Mouse (Mus musculus) bone marrow macrophage, adult 2 months (primary cell): ENCODE measurements around the gene Tmprss4. TPM values are rescaled to one million over a fixed set of nuclear protein-coding genes. Genes with fewer than 3 reads are reported as not detected.

Experiments
- H3K27ac ChIP-seq: 2 replicates; pipeline ENCODE4 v1.5.1; 2012; ENCODE audit warnings: low read depth, low read length; ENCODE audit not compliant: insufficient read depth
- H3K4me1 ChIP-seq: 2 replicates; pipeline ENCODE4 v1.6.1; 2012; ENCODE audit warnings: low read length; ENCODE audit not compliant: control insufficient read depth, insufficient read depth
- H3K4me3 ChIP-seq: 2 replicates; pipeline ENCODE4 v1.5.1; 2012; ENCODE audit warnings: mild to moderate bottlenecking, low read length, moderate library complexity; ENCODE audit not compliant: insufficient read depth
- CTCF ChIP-seq: IDR thresholded peaks from 2 replicates; pipeline ENCODE4 v1.5.1; 2012; ENCODE audit warnings: low read depth, mild to moderate bottlenecking, low read length, moderate library complexity
- POLR2A ChIP-seq: IDR thresholded peaks from 2 replicates; pipeline ENCODE4 v1.6.1; 2012; ENCODE audit warnings: mild to moderate bottlenecking, low read depth, low read length, borderline replicate concordance
- polyA plus RNA-seq: library from polyadenylated mRNA; stranded (reverse); fragments of >200 nt; gene quantifications from 2 replicates; pipeline ENCODE4 v1.2.4, GENCODE M21; 2012; ENCODE audit not compliant: missing spikeins, insufficient read depth, insufficient read length

The Tmprss4 gene
- polyA plus RNA-seq, 1 experiment = 2.0 TPM

- Histone ChIP-seq H3K4me1 (no peaks in the 10 kb centered on the region), H3K27ac (no peak overlapping the region), H3K4me3 (no peak overlapping the region)
- TF ChIP-seq CTCF (no peak), POLR2A (no peak)
Measured at GRCm38 (mm10) chr9:45140945-45141344, 62.9 kb downstream of the Tmprss4 start.

- Histone ChIP-seq H3K27ac (no peak overlapping the region), H3K4me3 (no peak overlapping the region), H3K4me1 (no peaks in the 10 kb centered on the region)
- TF ChIP-seq POLR2A (no peak), CTCF (no peak)
Measured at GRCm38 (mm10) chr9:45139082-45139481, 64.8 kb downstream of the Tmprss4 start.

GRCm38 (mm10) chr9:45138191-45139032 lies 65.5 kb downstream of the Tmprss4 start, which contains the start of gene Scn4b:
Gene Scn4b (plus strand): TSS chr9:45138395.
- TF ChIP-seq CTCF = no peak
- no peak for TF ChIP-seq POLR2A
- Histone ChIP-seq H3K27ac (no peak within 1 kb of the TSS), H3K4me1 (no peaks in the 10 kb centered on the region), H3K4me3 (no peak within 1 kb of the TSS)

DNA sequence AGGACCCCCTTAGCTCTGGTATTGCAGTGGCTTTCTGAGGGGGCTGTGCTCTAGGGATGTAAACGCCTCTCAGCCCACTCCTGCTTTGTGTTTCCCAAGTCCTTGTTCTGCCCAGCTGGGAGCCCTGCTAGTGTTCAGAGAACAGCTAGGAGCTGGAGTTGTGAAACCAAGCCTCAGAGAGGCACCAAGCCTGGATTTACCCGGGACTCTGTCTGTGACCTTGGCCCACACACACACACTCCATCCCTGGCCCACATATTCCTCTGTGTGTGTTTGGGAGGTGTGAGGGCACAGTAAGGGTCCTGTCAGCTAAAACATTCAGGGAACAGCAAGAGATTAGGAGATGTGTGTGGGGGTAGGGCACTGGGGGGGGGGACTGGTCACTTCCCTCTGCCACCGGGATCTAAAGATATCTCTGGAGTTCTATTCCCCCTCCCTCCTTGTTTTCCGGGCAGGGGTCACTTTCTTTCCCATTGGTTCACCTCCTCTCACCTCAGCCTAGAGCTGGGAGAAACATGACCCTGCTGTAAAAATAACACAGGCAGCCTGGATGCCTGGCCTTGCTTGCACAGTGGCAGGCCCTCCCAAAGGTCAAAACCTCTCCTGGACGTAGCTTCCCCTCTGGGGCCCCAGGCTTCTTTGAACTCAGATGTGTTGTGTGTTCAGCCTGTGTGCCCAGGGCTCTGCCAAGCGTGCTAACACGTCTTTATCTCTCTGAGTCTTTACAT lies 67.3 kb downstream of the Tmprss4 start:
- Histone ChIP-seq H3K4me3 (no peak overlapping the region), H3K4me1 (no peaks in the 10 kb centered on the region), H3K27ac (no peak overlapping the region)
- no peak for TF ChIP-seq POLR2A
- TF ChIP-seq CTCF = no peak

DNA sequence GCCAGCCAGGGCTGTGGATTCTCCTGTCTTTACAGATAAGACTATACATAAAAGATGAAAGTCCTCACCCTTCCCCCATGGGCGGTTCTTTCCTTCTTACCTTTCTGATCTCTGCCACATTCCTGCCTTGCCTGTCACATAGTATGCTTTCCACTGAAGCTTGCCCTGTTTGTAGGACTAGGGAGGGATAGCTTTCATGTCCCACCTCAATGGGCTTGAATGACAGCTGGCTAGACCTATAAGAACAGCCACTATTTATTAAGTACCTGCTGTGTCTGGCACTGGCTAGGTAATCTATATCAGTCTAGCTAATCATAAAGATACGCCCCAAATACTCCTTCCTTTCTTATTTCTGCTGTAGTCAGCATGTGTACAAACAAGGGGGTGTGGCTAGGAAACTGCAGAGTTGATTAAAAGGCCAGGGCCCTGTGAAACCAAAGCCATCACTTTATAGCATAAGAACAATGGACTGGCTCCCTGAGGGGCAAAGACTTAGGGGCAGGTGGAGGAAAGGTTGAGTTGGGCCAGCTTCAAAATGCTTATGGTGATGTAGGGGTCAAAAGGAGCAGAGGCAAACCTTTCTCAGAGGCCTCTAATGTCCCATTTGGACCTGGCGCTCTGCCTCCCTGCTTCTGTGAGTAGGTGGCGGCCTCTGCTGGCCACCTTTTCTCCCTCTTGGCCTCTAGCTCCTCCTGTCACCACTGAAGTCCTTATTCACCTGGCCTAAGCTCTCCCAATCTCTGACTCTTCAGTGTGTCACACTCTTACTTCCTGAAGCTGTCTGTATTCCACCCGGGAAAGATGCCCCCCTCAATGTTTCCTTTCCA lies 70.2 kb downstream of the Tmprss4 start:
- Histone ChIP-seq H3K4me1 (no peaks in the 10 kb centered on the region), H3K4me3 (no peak overlapping the region), H3K27ac (no peak overlapping the region)
- TF ChIP-seq POLR2A (no peak), CTCF (no peak)

DNA sequence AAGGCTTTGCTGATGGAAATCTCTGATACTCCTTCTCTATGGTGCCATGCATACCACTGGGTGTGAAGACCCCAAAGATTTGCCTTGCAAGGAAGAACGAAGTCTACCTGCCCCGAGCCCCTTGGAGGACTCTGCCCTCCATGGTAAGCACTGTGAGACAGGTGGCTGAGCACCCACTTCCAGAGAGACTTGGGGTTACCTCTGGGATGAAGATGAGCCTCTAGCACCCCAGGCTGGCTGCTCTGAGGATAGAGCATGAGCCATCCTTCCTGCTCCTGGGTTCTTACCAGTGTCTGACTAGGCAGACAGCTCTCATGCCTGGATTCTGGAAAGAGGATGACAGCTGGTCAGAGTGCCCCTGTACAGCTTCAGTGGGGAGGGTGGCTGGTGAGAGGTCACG lies 73.8 kb downstream of the Tmprss4 start:
- TF ChIP-seq POLR2A (no peak), CTCF (no peak)
- Histone ChIP-seq H3K27ac (no peak overlapping the region), H3K4me1 (no peaks in the 10 kb centered on the region), H3K4me3 (no peak overlapping the region)

DNA sequence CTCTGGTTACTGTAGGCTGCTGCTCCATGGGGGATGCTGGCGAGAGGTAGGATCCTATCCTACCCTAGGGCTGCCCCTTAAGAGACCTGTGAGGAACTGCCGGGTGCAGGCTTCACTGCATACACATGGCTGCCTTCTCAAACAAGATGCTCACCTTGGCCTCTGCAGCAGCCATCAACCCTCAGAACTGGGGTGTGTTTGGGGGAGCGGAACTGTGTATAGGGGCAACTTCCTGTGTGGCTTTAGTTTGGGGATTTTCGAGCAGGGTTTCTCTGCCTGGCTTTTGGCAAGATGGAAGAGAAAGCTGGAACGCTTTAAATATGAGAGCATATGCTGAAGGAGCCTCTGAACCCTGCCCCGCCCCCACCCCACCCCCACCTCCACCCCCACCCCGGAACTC lies 77.0 kb downstream of the Tmprss4 start:
- Histone ChIP-seq H3K4me1 (0 out of 2 replicates have a peak, but pooled peaks cover 2% of the 10 kb centered on the region), H3K27ac (no peak overlapping the region), H3K4me3 (no peak overlapping the region)
- TF ChIP-seq POLR2A (no peak), CTCF (no peak)

DNA sequence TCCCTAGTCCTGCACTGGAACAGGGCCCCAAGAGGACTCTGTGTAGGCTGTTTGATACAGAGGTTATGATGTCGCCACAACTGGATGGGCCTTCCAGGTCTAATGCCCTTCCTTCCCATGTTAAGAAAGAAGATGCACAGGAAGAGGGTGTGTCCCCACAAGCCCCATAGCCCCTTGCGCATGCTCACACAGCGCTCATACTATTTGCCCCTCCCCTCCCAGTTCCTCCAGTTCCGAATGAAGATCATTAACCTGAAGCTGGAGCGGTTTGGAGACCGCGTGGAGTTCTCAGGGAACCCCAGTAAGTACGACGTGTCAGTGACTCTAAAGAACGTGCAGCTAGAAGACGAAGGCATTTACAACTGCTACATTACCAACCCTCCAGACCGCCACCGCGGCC lies 78.7 kb downstream of the Tmprss4 start:
- no peak overlapping the region for H3K4me3 ChIP-seq

More for the DNA sequence above, 78.7 kb downstream of the Tmprss4 start:
- 0 out of 2 replicates have a peak, but pooled peaks cover 3% of the 10 kb centered on the region for H3K4me1 ChIP-seq
- TF ChIP-seq CTCF = no peak
- no peak for TF ChIP-seq POLR2A
- no peak overlapping the region for H3K27ac ChIP-seq

Other genes starting within 250 kb of the Tmprss4 start
- 40.7 and 48.0 TPM in 2 replicates for gene Ube4a, start 238.5 kb downstream of the Tmprss4 start, polyA plus RNA-seq
- not detected in 2 replicates for gene Cd3g, start 223.7 kb downstream of the Tmprss4 start, polyA plus RNA-seq
- gene Cd3d, start 222.3 kb downstream of the Tmprss4 start, polyA plus RNA-seq = not detected in 2 replicates
- not detected in 2 replicates for gene Cd3e, start 194.5 kb downstream of the Tmprss4 start, polyA plus RNA-seq
- gene Mpzl2, start 164.3 kb downstream of the Tmprss4 start, polyA plus RNA-seq = not detected in 2 replicates
- 0.73 and 1.1 TPM in 2 replicates for gene Mpzl3, start 148.9 kb downstream of the Tmprss4 start, polyA plus RNA-seq
- gene Jaml, start 124.9 kb downstream of the Tmprss4 start, polyA plus RNA-seq = 12.1 and 16.3 TPM in 2 replicates
- 0.23 TPM in 1 of 2 replicates, not detected in the other for gene Scn2b, start 86.3 kb downstream of the Tmprss4 start, polyA plus RNA-seq
- 0.11 TPM in 1 of 2 replicates, not detected in the other for gene Scn4b, start 65.7 kb downstream of the Tmprss4 start, polyA plus RNA-seq
- 2.6 and 3.7 TPM in 2 replicates for gene BC049352, start 22.1 kb downstream of the Tmprss4 start, polyA plus RNA-seq
- 195 and 197 TPM in 2 replicates for gene Il10ra, start 65.1 kb upstream of the Tmprss4 start, polyA plus RNA-seq
- not detected in 2 replicates for gene Tmprss13, start 115.0 kb upstream of the Tmprss4 start, polyA plus RNA-seq
- gene Fxyd6, start 166.1 kb upstream of the Tmprss4 start, polyA plus RNA-seq = not detected in 2 replicates
- gene Fxyd2, start 195.6 kb upstream of the Tmprss4 start, polyA plus RNA-seq = 225 and 245 TPM in 2 replicates
- gene Dscaml1, start 222.5 kb upstream of the Tmprss4 start, polyA plus RNA-seq = not detected in 2 replicates